15 mouse cellular contexts compared by ENCODE assay signal in the genomic region with DNA sequence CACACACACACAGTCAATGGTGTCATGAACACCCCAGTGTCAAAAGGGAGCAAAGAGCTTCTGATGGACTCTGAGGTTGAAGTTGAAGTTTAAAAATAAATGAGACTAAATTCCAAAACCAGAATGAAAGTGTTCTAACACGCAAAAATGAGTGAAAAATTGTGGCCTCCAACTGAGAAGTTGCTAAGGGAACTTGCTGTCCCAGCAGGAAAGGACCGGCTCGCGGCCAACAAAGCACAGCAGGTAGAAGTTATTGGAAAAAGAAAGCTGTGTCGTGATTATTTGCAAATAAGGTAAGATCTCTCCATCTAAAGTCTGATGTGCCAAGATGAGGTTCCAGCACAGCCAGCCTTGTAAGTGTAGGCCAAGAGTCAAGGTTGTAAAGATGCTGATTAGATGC.
DNase-seq lines count a peak whose midpoint lies in the region.
"Had no signal": no experiment of that assay in that cellular context is flagged by ENCODE, and none has a peak within 500 bp of the region (broad histone marks: within the 10 kb centered on the region; RNA-seq: fewer than 3 reads in every experiment).

No protein-coding gene starts in this region.

- peak; percentile 71 for DNase-seq in kidney, adult 9 months
- DNase-seq in kidney, adult 11 months, result no peak
- peak; percentile 20 for DNase-seq in brain, adult 2 months (ENCODE audit: low read depth, low spot score)
- peak; percentile 74 for DNase-seq in gonadal fat pad, adult 2 months (ENCODE audit: low read depth)
- no peak for DNase-seq in layer of hippocampus, adult 9-11 months
- no peak for DNase-seq in layer of hippocampus, postnatal 14 days (ENCODE audit: low spot score in 2 of 2)
- DNase-seq: adrenal gland, adult 2 months; adrenal gland, postnatal 14 days; adrenal gland, postnatal 36 days; cerebellum, adult 11 months; cerebellum, adult 18-20 months; cerebellum, adult 8-10 months; cerebellum, adult 9-11 months; cerebellum, postnatal 36 days; embryo, embryonic 11 days had no signal

Comparison
In these comparisons a context has a peak if more than half of its experiments do, and no peak if none do; other contexts are left out.
1. DNase-seq: peak in kidney, adult 9 months (single experiment), brain, adult 2 months (single experiment) and gonadal fat pad, adult 2 months (single experiment); none in kidney, adult 11 months (single experiment), layer of hippocampus, adult 9-11 months (single experiment) and layer of hippocampus, postnatal 14 days (0 of 2).